Mouse (Mus musculus): ENCODE measurements around the gene Ephb2.

- TF ChIP-seq CTCF (IDR thresholded peaks at IDR 0.05; ENCODE audit: extremely low read depth, insufficient read depth, insufficient read length, insufficient replicate concordance) (no peak), POLR2A (IDR thresholded peaks at IDR 0.05; ENCODE audit: low read depth, low read length) (no peak)
Observed at GRCm38 (mm10) chr4:136600536-136600935, 235.3 kb downstream of the Ephb2 start.

Data from spleen, adult 2 months (tissue).